Mouse (Mus musculus) forebrain, embryonic 11.5 days (tissue): ENCODE data around the gene Safb. TPM values are rescaled to one million over a fixed set of nuclear protein-coding genes. Genes with fewer than 3 reads are reported as not detected.
A peak's percentile ranks its signal among the peaks of the same experiment; 100 is the strongest.

Source experiments
- ATAC-seq: fragments of 200-750 bp; cut with Nextera tagmentation; replicated peaks from 2 replicates; pipeline ENCODE4 v1.8.0; 2017; ENCODE audit warnings: moderate TSS enrichment; ENCODE audit not compliant: low FRiP score
- DNase-seq: peaks from one replicate; pipeline ENCODE4 v3.0.0-alpha.2; 2017; ENCODE audit warnings: low spot score
- H3K27ac ChIP-seq: fragments of 300-500 bp; sonication (generic); 2 replicates; pipeline ENCODE4 v1.5.1; 2014; ENCODE audit warnings: low read depth, low read length
- H3K27me3 ChIP-seq: fragments of 300-500 bp; sonication (generic); 2 replicates; pipeline ENCODE4 v1.6.1; 2014; ENCODE audit warnings: mild to moderate bottlenecking, low read length, mixed read lengths; ENCODE audit not compliant: control insufficient read depth, insufficient read depth
- H3K36me3 ChIP-seq: fragments of 300-500 bp; sonication (generic); 2 replicates; pipeline ENCODE4 v1.6.1; 2014; ENCODE audit warnings: mild to moderate bottlenecking, low read length, moderate library complexity, mixed read lengths; ENCODE audit not compliant: control insufficient read depth, insufficient read depth
- H3K4me1 ChIP-seq: fragments of 300-500 bp; sonication (generic); replicated peaks from 2 replicates; pipeline ENCODE4 v1.6.1; 2014; ENCODE audit warnings: low read length, mixed read lengths; ENCODE audit not compliant: control insufficient read depth, insufficient read depth
- H3K4me2 ChIP-seq: fragments of 300-500 bp; sonication (generic); 2 replicates; pipeline ENCODE4 v1.6.1; 2014; ENCODE audit warnings: low read depth, mild to moderate bottlenecking, low read length, moderate library complexity, mixed read lengths; ENCODE audit not compliant: severe bottlenecking
- H3K4me3 ChIP-seq: fragments of 300-500 bp; sonication (generic); 2 replicates; pipeline ENCODE4 v1.5.1; 2014; ENCODE audit warnings: low read depth, low read length
- H3K9ac ChIP-seq: fragments of 300-500 bp; sonication (generic); 2 replicates; pipeline ENCODE4 v1.6.1; 2014; ENCODE audit warnings: low read length
- H3K9me3 ChIP-seq: fragments of 300-500 bp; sonication (generic); 2 replicates; pipeline ENCODE4 v1.6.1; 2016; ENCODE audit warnings: low read length, mixed read lengths; ENCODE audit not compliant: control insufficient read depth
- WGBS: fragments of 180-500 bp; shearing (Covaris S2); extraction: QIAGEN DNeasy Blood & Tissue Kit; methylation state at CpG from one replicate; pipeline ENCODE4 v1.1.7; 2014; 5-methylcytosine and 5-hydroxymethylcytosine counted together
- polyA plus RNA-seq: library from polyadenylated mRNA; unstranded; fragments of >200 nt; fragmentation: Nextera tagmentation; extraction: Ambion mirVana; gene quantifications from 2 replicates; pipeline ENCODE4 v1.2.1, GENCODE M21; 2014

Gene Safb
- polyA plus RNA-seq, 1 experiment from 2014 or later: 145 TPM

GRCm38 (mm10) chr17:56554122-56554551, 30.5 kb upstream of the Safb start, which contains the start of gene Gm20219:
Gene Gm20219, minus strand, starts transcription at chr17:56554387.
- Histone ChIP-seq H3K36me3 (no peaks in the 10 kb centered on the region), H3K4me2 (no peak within 1 kb of the TSS), H3K9me3 (no peaks in the 10 kb centered on the region), H3K4me1 (peaks cover 13% of the 10 kb centered on the region), H3K9ac (no peak within 1 kb of the TSS), H3K27me3 (no peaks in the 10 kb centered on the region), H3K27ac (no peak within 1 kb of the TSS), H3K4me3 (no peak within 1 kb of the TSS)
- 83% methylated on average over 20 of the region's 20 CpGs for WGBS
- DNase-seq (no peak), ATAC-seq (no peak)

- 30% methylated on average over 3 of the region's 3 CpGs for WGBS
- Histone ChIP-seq H3K4me3 (no peak overlapping the region), H3K27me3 (no peaks in the 10 kb centered on the region), H3K9me3 (no peaks in the 10 kb centered on the region), H3K4me2 (no peak overlapping the region), H3K36me3 (peaks cover 11% of the 10 kb centered on the region; the same call in 1 of the 2 replicates), H3K9ac (no peak overlapping the region), H3K27ac (no peak overlapping the region), H3K4me1 (no peaks in the 10 kb centered on the region)
- ATAC-seq: peak; percentile 74
- DNase-seq: peak; percentile 85
Observed at GRCm38 (mm10) chr17:56558448-56558847, 26.2 kb upstream of the Safb start.

GRCm38 (mm10) chr17:56559386-56559785, 25.2 kb upstream of the Safb start:
- no peaks in the 10 kb centered on the region for H3K4me1 ChIP-seq
- no peak overlapping the region for H3K9ac ChIP-seq
- no peak overlapping the region for H3K4me2 ChIP-seq
- DNase-seq: no peak
- H3K27me3 ChIP-seq: no peaks in the 10 kb centered on the region
- 82% methylated on average over 3 of the region's 3 CpGs for WGBS
- no peaks in the 10 kb centered on the region for H3K9me3 ChIP-seq
- peaks cover 19% of the 10 kb centered on the region; the same call in 1 of the 2 replicates for H3K36me3 ChIP-seq
- no peak overlapping the region for H3K4me3 ChIP-seq
- ATAC-seq: no peak
- no peak overlapping the region for H3K27ac ChIP-seq

GRCm38 (mm10) chr17:56560131-56560530, 24.5 kb upstream of the Safb start:
- Histone ChIP-seq H3K9me3 (no peaks in the 10 kb centered on the region), H3K27me3 (no peaks in the 10 kb centered on the region), H3K9ac (no peak overlapping the region), H3K27ac (no peak overlapping the region), H3K4me1 (no peaks in the 10 kb centered on the region), H3K4me2 (no peak overlapping the region), H3K36me3 (peaks cover 27% of the 10 kb centered on the region), H3K4me3 (no peak overlapping the region)
- no peak for DNase-seq
- ATAC-seq: no peak
- WGBS: 65% methylated on average over 1 of the region's 1 CpGs

GRCm38 (mm10) chr17:56561866-56562265, 22.8 kb upstream of the Safb start:
- no peak for DNase-seq
- no peak for ATAC-seq
- Histone ChIP-seq H3K4me2 (no peak overlapping the region), H3K36me3 (peaks cover 40% of the 10 kb centered on the region), H3K27ac (no peak overlapping the region), H3K4me3 (no peak overlapping the region), H3K9me3 (no peaks in the 10 kb centered on the region), H3K4me1 (no peaks in the 10 kb centered on the region), H3K27me3 (no peaks in the 10 kb centered on the region), H3K9ac (no peak overlapping the region)
- WGBS: 88% methylated on average over 2 of the region's 2 CpGs

- Histone ChIP-seq H3K4me1 (no peaks in the 10 kb centered on the region), H3K9ac (no peak overlapping the region), H3K27me3 (no peaks in the 10 kb centered on the region), H3K4me3 (no peak overlapping the region), H3K36me3 (peaks cover 52% of the 10 kb centered on the region), H3K9me3 (no peaks in the 10 kb centered on the region), H3K4me2 (no peak overlapping the region), H3K27ac (no peak overlapping the region)
- ATAC-seq (no peak), DNase-seq (no peak)
- 95% methylated on average over 29 of the region's 29 CpGs for WGBS
Observed at GRCm38 (mm10) chr17:56566293-56566692, 18.3 kb upstream of the Safb start.

GRCm38 (mm10) chr17:56566918-56567317, 17.7 kb upstream of the Safb start:
- ATAC-seq (no peak), DNase-seq (no peak)
- no peaks in the 10 kb centered on the region for H3K4me1 ChIP-seq
- H3K9ac ChIP-seq: no peak overlapping the region
- H3K27me3 ChIP-seq: no peaks in the 10 kb centered on the region
- 92% methylated on average over 5 of the region's 5 CpGs for WGBS
- H3K36me3 ChIP-seq: peaks cover 50% of the 10 kb centered on the region
- H3K9me3 ChIP-seq: no peaks in the 10 kb centered on the region
- no peak overlapping the region for H3K4me3 ChIP-seq
- H3K4me2 ChIP-seq: no peak overlapping the region
- no peak overlapping the region for H3K27ac ChIP-seq

- no peak overlapping the region for H3K4me2 ChIP-seq
- no peak for DNase-seq
- WGBS: 90% methylated on average over 4 of the region's 4 CpGs
- no peaks in the 10 kb centered on the region for H3K27me3 ChIP-seq
- H3K36me3 ChIP-seq: peaks cover 47% of the 10 kb centered on the region
- H3K27ac ChIP-seq: no peak overlapping the region
- H3K4me3 ChIP-seq: no peak overlapping the region
- no peaks in the 10 kb centered on the region for H3K4me1 ChIP-seq
- no peak overlapping the region for H3K9ac ChIP-seq
- no peaks in the 10 kb centered on the region for H3K9me3 ChIP-seq
- no peak for ATAC-seq
Observed at GRCm38 (mm10) chr17:56567370-56567769, 17.3 kb upstream of the Safb start.

GRCm38 (mm10) chr17:56570287-56570686, 14.3 kb upstream of the Safb start:
- DNase-seq: no peak
- WGBS: 97% methylated on average over 4 of the region's 4 CpGs

More at GRCm38 (mm10) chr17:56570287-56570686, 14.3 kb upstream of the Safb start:
- no peak overlapping the region for H3K4me3 ChIP-seq
- no peak for ATAC-seq
- no peak overlapping the region for H3K27ac ChIP-seq
- H3K9me3 ChIP-seq: no peaks in the 10 kb centered on the region
- H3K36me3 ChIP-seq: peaks cover 42% of the 10 kb centered on the region
- no peak overlapping the region for H3K9ac ChIP-seq
- no peaks in the 10 kb centered on the region for H3K4me1 ChIP-seq
- H3K4me2 ChIP-seq: no peak overlapping the region
- no peaks in the 10 kb centered on the region for H3K27me3 ChIP-seq
